Mouse (Mus musculus) kidney, postnatal 10 days (tissue): ENCODE measurements at regions not wholly inside any gene's neighbourhood (a gene's known extent, or its start where the extent isn't known, plus 50 kb on each side); places are given as distances from the start of the nearest gene placed in this dataset.

ENCODE experiments used
- DNase-seq: peaks from one replicate; pipeline ENCODE4 v3.0.0; 2021; ENCODE audit warnings: mixed read lengths

DNA sequence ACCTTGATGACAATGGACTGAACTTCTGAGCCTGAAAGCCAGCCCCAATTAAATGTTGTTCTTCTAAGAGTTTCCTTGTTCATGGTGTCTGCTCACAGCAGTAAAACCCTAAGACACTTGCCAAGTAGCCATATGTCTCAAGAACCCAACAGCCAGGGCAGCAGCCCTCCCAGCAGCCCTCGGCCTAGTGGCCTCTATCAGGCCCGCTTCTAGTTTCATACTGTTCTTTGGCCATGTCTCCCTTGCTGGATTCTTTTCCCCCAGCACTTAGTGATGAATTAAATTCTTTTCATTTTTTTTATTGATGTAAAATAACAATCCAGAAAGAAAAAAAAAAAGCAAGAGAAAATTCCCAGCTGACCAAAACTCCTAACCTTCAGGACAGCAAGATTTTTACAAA lies 191.9 kb upstream of the Dio3 start:
- no peak for DNase-seq

- no peak for DNase-seq
These were observed 191.1 kb upstream of the Dio3 start for GRCm38 (mm10) chr12:110087812-110088211.

DNA sequence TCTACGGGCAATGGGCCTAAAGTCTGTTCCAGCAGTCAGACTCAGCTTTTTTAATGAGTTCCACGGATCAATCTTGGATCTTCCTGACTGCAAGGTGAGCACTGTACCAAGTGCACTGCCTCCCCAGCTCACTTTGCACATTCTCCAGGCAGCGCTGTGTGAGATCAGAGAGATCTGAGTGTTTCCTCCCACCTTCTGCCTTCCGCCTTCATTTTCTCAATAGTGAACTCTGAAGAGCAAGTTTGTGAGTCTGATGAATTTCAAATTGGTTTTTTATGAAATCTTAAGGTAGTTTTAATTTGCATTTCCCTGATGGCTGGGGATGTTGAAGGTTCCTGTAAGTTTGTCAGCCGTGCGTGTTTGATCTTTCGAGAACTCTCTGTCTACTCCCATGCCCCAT lies 176.7 kb upstream of the Dio3 start:
- DNase-seq, result no peak

DNA sequence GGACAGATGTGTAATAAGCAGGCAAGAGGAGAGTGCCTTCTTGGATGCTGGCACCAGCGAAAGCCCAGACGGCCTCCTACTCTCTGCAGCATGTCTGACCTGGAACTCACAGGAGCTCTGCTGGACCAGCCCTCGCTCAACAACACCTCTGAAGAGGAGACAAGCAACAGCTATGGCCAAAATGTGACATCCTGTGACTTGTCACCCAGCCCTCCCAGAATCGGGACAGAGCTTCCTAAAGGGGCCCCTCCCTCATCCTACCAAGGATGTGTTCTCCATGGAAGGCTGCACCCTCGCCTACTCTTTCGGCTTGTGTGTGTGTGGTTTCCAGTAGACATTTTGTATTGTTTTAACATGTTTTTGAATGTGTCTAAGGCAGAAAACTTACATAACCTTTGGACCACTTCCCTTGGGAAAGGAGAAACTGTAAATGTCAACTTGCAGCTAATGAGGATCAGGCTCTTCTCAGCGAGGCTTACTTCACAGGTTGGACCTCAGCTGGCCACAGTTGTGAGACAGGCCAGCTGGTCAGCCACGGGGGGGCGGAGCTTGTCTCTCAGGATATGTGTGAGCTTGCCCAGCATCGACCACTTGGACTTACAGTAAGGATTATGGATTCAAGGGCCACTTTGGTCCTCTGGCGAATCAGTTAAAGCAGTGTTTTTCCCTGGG lies 166.7 kb upstream of the Dio3 start:
- DNase-seq, result peak; percentile 66

DNA sequence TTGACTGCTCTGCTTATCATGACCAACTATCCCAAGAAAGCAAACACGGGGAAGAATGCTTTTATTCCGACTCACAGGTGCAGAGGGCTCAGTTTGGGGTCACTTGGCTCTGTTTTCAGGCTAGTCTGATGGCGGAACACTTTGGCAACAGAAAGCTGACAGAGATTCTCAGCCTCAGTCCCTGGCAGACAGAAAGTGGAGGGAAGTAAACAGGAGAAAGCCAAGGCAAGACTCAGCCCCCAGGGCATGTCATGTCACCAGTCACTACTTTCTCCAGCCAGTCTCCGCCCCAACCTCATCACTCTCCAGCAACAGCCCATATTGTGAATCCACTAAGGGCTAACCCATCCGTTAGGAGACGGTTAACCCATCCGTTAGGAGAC lies 166.2 kb upstream of the Dio3 start:
- DNase-seq, result no peak

DNA sequence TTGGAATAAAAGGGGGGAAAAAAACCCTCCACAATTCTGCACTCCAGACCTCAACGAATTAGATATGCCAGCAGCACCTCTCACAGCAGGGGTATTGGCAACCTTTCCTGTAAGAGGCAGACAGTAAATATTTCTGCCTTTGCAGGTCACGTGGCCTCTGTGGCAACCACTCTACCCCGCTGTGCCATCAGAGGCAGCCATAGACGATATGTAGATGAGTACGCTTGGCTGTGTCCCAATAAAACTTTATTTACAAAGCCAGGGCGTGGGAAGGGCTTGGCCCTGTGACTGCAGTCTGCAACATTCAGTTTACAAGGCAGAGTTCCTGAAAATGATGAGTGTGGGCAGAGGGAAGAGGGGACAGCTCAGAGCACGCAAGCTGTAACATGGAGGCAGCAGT lies 158.7 kb upstream of the Dio3 start:
- no peak for DNase-seq

DNA sequence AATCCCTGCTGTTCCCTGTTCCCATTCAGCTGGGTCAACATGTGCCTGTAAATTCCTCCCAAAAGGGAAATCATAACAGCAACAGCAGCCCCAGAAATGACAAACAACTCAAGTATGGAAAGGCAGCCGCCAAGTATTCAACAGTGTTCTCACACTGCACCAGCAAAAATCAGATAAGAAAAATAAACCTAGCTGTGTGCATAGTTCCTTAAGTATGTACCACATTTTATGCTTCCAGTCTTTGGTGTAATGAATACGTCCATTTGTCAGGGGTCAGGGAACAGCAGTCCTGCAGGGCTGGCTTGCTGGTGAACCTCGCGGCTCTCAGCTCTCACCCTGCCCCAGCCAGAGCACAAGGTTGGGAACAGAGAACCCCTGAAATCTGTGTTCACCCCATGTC lies 155.9 kb upstream of the Dio3 start:
- peak; percentile 21 for DNase-seq

GRCm38 (mm10) chr12:110126525-110126924 lies 152.3 kb upstream of the Dio3 start:
- no peak for DNase-seq

DNA sequence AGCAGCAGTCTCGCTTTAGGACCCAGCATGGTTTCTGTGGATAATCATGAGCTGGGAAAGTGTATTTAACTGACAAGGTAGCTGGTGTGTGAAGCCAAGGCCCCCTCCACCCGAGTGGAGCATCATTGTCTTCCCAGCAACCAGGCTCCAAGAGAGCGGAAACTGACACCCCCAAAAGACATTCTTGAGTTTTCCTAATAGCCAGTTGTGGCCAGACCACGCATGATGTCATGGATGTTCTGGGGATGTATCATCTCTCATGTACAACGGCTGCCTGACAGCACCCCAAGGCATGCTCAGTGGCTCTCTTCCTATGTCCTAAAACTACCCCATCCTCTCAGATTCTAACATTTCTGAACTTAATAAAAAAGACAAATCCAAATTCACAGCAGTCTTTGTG lies 133.5 kb upstream of the Dio3 start:
- DNase-seq, result no peak

- DNase-seq, result peak; percentile 36
These were observed 124.5 kb upstream of the Dio3 start for GRCm38 (mm10) chr12:110154225-110154962.

GRCm38 (mm10) chr12:110154963-110155325 lies 123.9 kb upstream of the Dio3 start:
- peak; percentile 33 for DNase-seq

DNA sequence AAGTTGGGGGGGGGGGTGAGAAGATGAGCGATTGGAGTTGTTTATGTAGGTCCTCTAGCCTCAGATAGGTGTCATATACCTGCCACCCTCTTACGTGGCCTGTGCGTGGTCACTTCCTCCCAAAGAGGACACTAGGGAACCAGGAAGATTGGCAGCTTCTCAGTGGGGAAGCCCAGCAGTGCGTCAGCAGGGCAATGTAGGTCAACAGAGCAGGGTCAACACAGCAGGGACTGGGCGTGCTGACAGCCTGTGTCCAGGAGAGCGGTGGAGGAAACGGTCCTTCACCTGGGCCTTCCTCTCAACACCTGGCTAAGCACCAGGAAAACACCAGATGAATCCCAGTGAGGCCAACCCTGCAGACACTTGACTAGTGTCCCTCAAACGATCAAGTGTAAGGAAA lies 122.4 kb upstream of the Dio3 start:
- DNase-seq, result peak; percentile 13

GRCm38 (mm10) chr12:110157998-110158747 lies 120.7 kb upstream of the Dio3 start:
- no peak for DNase-seq

- no peak for DNase-seq
These were observed 117.6 kb upstream of the Dio3 start for GRCm38 (mm10) chr12:110161306-110161705.

DNA sequence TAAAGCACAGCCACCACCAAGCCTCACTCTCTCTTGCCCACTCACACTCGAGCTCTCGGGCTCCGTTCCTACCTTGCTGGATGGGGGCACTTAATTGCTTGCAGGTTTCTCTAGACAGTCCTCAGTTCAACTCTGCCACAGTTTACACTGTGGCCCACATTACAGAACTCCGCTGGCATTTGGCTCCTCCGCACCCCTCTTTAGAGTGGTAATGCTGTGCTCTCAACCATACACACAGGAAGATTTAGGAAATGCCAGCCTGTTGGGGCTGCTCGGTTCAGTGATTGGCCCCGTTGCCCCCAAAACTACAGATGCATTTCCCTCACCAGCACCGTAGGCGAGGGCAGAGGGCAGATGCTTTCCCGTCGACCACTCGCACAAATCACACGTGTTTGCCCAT lies 113.4 kb upstream of the Dio3 start:
- DNase-seq, result no peak

- no peak for DNase-seq
These were observed 110.5 kb upstream of the Dio3 start for GRCm38 (mm10) chr12:110168407-110168806.

- DNase-seq, result no peak
These were observed 109.6 kb upstream of the Dio3 start for GRCm38 (mm10) chr12:110169261-110169660.

DNA sequence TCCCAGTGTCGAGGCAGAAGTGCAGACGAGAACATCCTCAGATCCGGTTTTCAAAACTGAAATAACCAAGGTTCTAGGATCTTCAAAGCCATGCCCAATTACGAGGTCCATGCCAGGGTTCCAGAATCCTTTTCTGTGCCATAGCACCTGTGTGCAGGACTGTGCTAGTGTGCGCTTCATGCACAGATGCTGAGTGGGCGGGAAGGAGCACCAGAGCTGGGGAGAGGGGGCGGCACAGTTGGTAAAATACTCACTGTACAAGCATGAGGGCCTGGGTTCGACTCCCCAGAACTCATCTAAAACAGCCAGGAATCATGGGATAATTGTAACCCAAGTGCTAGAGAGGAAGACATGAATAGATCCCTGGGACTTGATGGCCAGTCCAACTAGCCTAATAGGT lies 108.4 kb upstream of the Dio3 start:
- no peak for DNase-seq

GRCm38 (mm10) chr12:110177826-110178225 lies 101.0 kb upstream of the Dio3 start:
- DNase-seq, result no peak

DNA sequence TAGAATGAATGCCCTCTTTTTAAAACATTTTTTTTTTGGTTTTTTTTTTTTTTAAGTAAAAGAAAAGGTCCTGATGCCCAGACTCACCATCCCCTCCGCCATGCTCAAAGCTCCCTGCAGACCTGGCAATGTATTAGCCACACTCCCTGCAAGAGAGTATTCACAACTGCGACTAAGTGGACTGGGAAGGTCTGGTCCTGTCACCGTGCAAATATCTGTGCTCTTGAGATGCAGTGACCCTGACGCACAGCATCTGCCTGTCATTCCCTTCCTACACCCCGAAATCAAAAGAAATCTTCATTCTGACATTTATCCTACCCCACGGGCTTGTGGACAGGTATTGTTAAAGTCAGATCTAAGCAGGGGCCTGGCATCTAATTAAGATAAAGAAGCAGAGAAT lies 95.4 kb upstream of the Dio3 start:
- no peak for DNase-seq

- no peak for DNase-seq
These were observed 93.5 kb upstream of the Dio3 start for GRCm38 (mm10) chr12:110185399-110185798.

GRCm38 (mm10) chr12:110186381-110186780 lies 92.5 kb upstream of the Dio3 start:
- no peak for DNase-seq

- DNase-seq, result no peak
These were observed 92.0 kb upstream of the Dio3 start for GRCm38 (mm10) chr12:110186911-110187245.
